Mouse (Mus musculus): ENCODE data around the gene Gpatch8. TPM values are rescaled to one million over a fixed set of nuclear protein-coding genes. Genes with fewer than 3 reads are reported as not detected.

Gene Gpatch8
- polyA plus RNA-seq, 1 experiment = 11.5 TPM

GRCm38 (mm10) chr11:102438212-102439092 is 117.7 kb downstream of the Gpatch8 start:
- TF ChIP-seq GATA1 (IDR thresholded peaks at IDR 0.05; ENCODE audit: low read length) = no peak

- TF ChIP-seq GATA1 (IDR thresholded peaks at IDR 0.05; ENCODE audit: low read length) = no peak
Observed at GRCm38 (mm10) chr11:102437120-102438061, 118.8 kb downstream of the Gpatch8 start.

GRCm38 (mm10) chr11:102436471-102436790 is 119.8 kb downstream of the Gpatch8 start:
- TF ChIP-seq GATA1 (IDR thresholded peaks at IDR 0.05; ENCODE audit: low read length) = no peak

- no peak for TF ChIP-seq GATA1 (IDR thresholded peaks at IDR 0.05; ENCODE audit: low read length)
Observed at GRCm38 (mm10) chr11:102435754-102436470, 120.3 kb downstream of the Gpatch8 start.

- TF ChIP-seq GATA1 (IDR thresholded peaks at IDR 0.05; ENCODE audit: low read length) = no peak
Observed at GRCm38 (mm10) chr11:102434816-102435705, 121.1 kb downstream of the Gpatch8 start.

- no peak for TF ChIP-seq GATA1 (IDR thresholded peaks at IDR 0.05; ENCODE audit: low read length)
Observed at GRCm38 (mm10) chr11:102434406-102434805, 121.8 kb downstream of the Gpatch8 start.

- TF ChIP-seq GATA1 (IDR thresholded peaks at IDR 0.05; ENCODE audit: low read length) = no peak
Observed at GRCm38 (mm10) chr11:102433866-102434265, 122.3 kb downstream of the Gpatch8 start.

GRCm38 (mm10) chr11:102432896-102433295 is 123.3 kb downstream of the Gpatch8 start:
- no peak for TF ChIP-seq GATA1 (IDR thresholded peaks at IDR 0.05; ENCODE audit: low read length)

- no peak for TF ChIP-seq GATA1 (IDR thresholded peaks at IDR 0.05; ENCODE audit: low read length)
Observed at GRCm38 (mm10) chr11:102432115-102432843, 123.9 kb downstream of the Gpatch8 start.

- no peak for TF ChIP-seq GATA1 (IDR thresholded peaks at IDR 0.05; ENCODE audit: low read length)
Observed at GRCm38 (mm10) chr11:102431728-102432114, 124.5 kb downstream of the Gpatch8 start.

- TF ChIP-seq GATA1 (IDR thresholded peaks at IDR 0.05; ENCODE audit: low read length) = no peak
Observed at GRCm38 (mm10) chr11:102431018-102431645, 125.1 kb downstream of the Gpatch8 start.

- no peak for TF ChIP-seq GATA1 (IDR thresholded peaks at IDR 0.05; ENCODE audit: low read length)
Observed at GRCm38 (mm10) chr11:102430121-102431017, 125.8 kb downstream of the Gpatch8 start, which contains the start of gene Grn. Gene Grn (plus strand): TSS chr11:102430315.

Data from G1E-ER4 (cell line).